Mouse (Mus musculus): ENCODE results near the gene Iqcf1.
"Not testable (repeated sequence)": the region's sequence is repeated elsewhere in the genome, so short reads cannot be mapped to it uniquely, and the experiment has no call there.

Gene Iqcf1

DNA sequence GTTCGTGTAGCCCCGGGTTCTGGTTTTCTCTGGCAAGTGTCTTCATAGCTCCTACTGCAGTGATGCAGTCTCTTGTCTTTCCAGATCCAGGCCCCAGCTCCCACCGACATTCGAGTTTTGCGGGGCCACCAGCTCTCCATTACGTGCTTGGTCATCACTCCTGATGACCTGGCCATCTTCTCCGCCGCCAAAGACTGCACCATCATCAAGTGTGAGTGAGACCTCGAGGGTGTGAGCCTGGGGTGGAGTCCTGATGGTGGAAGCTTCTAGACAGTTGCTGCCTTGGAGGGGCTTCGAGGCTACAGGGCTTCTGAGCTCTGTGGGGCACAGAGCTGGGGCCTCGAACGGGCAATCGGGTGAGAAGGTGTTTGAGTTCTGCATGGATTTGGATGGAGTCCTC is 18.1 kb upstream of the Iqcf1 start:
- no peak for DNase-seq (ENCODE audit: low read depth, low spot score)

DNA sequence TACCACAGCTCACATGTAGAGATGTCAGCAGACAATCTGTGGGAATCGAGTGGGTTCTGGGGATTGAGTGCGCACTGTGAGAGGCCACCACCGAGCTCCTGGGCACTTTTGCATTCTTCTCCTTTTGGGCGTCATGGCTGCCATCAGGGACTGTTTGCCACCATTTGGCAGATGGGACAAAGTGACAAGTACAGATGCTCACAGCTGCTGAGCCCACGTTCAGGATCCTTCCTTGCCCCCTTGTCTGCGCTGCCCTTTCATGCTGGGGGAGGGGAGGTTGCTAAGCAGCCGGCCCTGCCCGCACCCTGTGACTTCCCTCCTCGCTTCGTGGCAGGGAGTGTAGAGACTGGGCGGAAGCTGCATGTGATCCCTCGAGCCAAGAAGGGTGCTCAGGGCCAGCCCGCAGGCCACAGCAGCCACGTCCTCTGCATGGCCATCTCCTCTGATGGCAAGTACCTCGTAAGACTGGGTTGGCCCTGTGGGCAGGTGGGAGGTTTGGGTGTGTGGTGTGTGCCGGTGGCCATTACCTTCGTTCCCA is 17.1 kb upstream of the Iqcf1 start:
- no peak for DNase-seq (ENCODE audit: low read depth, low spot score)

DNA sequence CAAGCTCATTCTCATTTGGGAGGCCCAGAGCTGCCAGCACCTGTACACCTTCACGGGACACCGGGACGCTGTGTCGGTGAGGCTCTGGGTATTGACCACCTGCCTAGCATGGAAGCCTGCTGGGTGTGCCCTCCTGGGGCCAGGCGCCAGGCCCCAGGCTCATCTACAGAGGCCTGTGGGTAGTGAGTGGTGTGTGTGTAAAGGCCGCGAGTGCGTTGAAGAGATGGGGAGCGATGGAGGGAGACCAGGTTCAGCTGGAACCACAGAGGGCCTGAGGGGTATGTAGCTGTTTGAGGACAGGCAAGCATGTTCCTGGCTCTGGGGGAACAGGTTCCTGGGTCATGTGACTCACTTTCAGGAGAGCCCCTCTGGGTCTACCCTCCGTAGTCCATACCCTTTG is 16.6 kb upstream of the Iqcf1 start:
- DNase-seq (ENCODE audit: low read depth, low spot score) = no peak

DNA sequence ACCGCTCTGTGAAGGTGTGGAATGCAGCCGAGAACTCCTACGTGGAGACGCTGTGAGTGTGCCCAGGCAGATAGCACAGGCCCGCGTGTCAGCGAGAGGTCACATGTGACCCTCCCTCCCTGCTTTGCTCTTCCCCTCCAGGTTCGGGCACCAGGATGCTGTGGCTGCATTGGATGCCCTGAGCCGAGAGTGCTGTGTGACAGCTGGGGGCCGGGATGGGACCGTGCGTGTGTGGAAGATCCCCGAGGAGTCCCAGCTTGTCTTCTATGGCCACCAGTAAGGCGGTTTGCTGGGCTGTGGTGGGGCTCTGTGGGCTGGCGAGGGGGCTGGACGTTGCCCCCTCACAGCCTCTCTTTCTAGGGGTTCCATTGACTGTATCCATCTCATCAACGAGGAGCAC is 16.2 kb upstream of the Iqcf1 start:
- no peak for DNase-seq (ENCODE audit: low read depth, low spot score)

- DNase-seq (ENCODE audit: low read depth, low spot score) = no peak
These were observed 14.7 kb upstream of the Iqcf1 start for GRCm38 (mm10) chr9:106485076-106485475.

DNA sequence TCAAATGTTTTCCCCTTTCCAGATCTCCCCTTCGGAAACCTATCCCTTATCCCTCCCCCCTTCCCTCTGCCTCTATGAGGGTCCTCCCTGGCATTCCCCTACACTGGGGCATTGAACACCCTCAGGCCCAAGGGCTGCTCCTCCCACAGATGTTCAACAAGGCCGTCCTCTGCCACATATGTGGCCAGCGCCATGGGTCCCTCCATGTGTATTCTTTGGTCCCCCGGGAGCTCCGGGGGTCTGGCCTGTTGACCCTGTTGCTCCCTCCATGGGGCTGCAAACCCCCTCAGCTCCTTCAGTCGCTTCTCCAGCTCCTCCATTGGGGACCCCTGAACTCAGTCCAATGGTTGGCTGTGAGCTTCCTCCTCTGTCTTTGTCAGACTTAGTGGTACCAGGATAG is 12.2 kb upstream of the Iqcf1 start:
- not testable (repeated sequence) for DNase-seq (ENCODE audit: low read depth, low spot score)

DNA sequence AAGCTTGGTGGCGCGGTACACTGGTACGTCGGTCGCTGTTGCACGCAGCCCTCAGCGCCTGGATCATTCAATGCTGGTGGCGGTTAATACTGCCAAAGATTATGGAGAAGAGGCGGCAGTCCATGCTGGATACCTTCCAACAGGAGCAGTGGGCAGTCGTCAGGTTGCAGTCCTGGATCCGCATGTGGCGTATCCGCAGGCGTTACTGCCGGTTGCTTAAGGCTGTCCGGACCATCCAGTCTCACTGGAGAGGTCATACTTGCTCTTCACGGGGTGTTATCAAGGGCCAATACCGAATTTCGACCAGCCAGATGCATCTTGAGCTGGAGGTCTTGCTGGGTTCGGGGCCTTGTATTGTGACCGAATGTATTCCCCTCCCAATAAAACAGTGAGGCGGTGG is 2.1 kb downstream of the Iqcf1 start:
- no peak for DNase-seq (ENCODE audit: low read depth, low spot score)

DNA sequence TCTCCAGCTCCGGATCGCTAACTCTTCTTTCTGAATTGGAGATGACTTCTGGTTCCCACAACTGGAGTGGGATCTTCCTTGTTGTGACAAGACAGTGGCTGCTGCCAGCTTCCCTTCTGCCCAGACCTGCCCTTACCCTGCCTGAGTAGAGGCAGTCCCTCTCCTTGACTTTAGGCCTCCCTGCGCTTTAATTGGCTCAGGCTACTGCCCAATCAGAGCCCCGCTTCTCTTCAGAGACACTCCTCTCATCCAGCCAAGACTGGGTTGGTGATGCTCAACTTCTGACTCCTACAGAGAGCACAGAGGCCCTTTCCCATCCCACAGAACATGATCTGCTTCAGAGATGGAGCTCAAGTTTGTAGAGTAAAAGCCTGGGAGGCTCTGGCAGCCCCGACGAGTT is 4.5 kb downstream of the Iqcf1 start:
- no peak for DNase-seq (ENCODE audit: low read depth, low spot score)

DNA sequence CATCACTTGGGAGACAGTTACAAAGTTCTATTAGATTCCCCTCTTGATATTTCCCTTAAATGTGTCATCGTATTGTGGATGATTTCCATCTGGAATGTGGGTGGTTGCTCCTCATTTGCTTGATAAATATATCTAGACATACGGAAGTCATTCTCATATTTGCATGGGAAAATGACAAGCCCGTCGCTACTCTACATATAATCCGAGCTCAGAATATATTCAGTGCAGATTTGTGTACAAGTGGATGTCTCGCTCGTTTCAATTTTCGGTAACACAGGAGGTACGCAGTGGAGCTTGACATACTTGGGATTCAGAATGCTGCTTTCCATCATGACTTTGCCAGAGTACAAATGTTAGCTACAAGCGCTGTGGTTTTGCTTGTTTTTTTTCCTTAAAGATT is 9.6 kb downstream of the Iqcf1 start:
- no peak for DNase-seq (ENCODE audit: low read depth, low spot score)

GRCm38 (mm10) chr9:106512729-106513450 is 13.1 kb downstream of the Iqcf1 start:
- DNase-seq (ENCODE audit: low read depth, low spot score) = no peak

DNA sequence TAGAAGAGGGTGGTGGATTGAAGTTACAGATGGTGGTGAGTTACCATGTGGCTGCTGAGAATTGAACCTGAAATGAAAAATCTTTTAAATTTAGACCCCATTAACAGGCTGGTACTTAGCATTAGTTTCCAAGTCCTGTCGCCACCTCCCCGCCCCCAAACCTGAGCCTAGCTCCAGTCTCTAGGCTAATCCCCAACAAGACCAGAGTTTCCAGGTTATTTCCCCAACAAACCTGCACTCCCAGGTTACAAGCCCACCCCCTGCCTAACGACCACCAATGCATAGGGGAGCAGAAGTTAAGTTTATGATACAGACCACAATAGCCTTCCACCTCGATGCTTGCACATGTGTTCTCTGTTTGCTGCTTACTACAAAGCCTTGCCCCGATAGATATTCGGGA is 13.8 kb downstream of the Iqcf1 start:
- DNase-seq (ENCODE audit: low read depth, low spot score) = no peak

DNA sequence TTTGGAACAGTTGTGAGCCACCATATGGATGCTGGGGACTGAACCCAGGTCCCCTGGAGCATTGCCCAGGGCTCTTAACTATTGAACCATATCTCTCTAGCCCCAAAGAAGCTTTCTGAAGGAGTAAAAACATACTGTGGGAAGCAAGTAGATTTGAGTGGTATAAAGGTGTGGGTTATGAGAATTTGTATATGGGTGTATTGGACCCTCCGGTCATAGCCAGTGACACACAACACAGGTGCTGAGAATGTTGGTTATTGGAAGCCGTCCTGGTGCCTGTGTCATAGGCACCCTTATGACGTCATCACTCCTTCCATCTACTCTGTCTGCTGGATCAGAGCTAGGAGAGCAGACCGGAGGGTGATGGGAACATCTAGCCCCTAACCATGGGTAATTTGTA is 14.5 kb downstream of the Iqcf1 start, which contains the start of gene Iqcf5:
Gene Iqcf5 (plus strand): TSS at position 301 of the 400 bp plus-strand sequence.
- DNase-seq (ENCODE audit: low read depth, low spot score) = no peak

- no peak for DNase-seq (ENCODE audit: low read depth, low spot score)
These were observed 19.7 kb downstream of the Iqcf1 start for GRCm38 (mm10) chr9:106519433-106519832.

DNA sequence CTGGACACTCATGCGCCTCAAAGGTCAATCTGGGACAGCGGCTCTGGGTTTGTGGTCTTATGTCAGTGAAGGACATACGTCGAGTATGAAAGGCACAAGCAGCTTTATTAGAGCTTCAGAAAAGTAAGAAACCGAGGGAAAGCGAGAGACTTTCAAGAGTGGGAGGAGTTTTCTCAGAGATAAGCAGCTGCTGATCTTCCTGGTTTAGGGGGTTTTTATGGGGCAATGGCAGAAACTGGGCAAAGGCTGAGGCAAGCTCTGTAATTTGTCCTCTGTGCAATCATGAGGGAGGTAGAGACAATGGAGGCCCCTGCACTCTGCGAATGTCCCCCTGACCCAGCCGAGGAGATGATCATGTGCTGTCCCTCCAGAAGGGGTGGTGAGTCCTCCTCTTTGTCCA is 20.1 kb downstream of the Iqcf1 start:
- no peak for DNase-seq (ENCODE audit: low read depth, low spot score)

GRCm38 (mm10) chr9:106531833-106532232 is 32.1 kb downstream of the Iqcf1 start:
- peak; percentile 67 for DNase-seq (ENCODE audit: low read depth, low spot score)

DNA sequence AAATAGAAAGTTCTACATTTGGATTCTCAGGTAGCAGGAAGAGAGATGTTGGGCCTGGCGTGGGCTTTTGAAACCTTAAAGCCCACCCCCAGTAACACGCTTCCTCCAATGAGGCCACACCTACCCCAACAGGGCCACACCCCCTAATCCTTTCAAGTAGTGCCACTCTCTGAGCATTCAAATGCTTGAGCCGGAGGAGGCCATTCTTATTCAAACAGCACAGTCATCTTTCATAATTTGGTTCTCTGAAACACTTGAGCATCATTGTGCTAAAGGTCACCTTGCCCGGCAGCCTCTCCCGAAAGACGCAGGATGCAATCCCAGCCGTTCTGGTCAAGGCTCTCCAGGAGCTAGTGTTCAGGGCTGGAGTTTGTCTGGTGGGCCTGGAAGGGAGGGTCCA is 34.5 kb downstream of the Iqcf1 start:
- DNase-seq (ENCODE audit: low read depth, low spot score) = no peak

DNA sequence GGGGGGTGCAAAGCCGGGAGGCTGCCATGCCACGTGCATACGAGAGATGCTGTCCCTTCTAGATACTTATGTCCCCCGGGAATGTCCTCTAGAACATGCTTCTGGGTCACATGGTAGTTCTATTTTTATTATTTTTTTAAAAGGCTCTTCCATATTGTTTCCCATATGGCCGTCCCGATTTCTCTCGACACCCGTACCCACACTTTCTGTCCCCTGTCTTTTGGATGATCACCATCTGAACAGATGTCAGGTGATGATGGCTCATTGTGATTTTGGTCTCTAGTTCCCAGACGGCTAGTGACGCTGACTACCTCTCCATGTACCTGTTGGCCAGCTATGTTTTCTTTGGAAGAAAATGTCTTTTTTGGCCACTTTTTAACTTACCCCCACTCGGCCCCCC is 35.2 kb downstream of the Iqcf1 start:
- no peak for DNase-seq (ENCODE audit: low read depth, low spot score)
